22 mouse cellular contexts compared by ENCODE assay signal in genomic region chr5:72879736-72880135, GRCm38 (mm10).
"Had no signal": no experiment of that assay in that cellular context is flagged by ENCODE, and none has a peak within 500 bp of the region (broad histone marks: within the 10 kb centered on the region; RNA-seq: fewer than 3 reads in every experiment).

No protein-coding gene starts in this region.

- H3K9ac ChIP-seq: liver, embryonic 14.5 days; liver, postnatal 0 days; lung, embryonic 14.5 days; midbrain, embryonic 12.5 days; midbrain, embryonic 15.5 days; neural tube, embryonic 12.5 days; neural tube, embryonic 15.5 days had no signal

- ATAC-seq: liver, postnatal 0 days; lung, postnatal 0 days; midbrain, embryonic 15.5 days had no signal

- H3K4me2 ChIP-seq: lung, embryonic 14.5 days; midbrain, embryonic 12.5 days; midbrain, embryonic 15.5 days; neural tube, embryonic 12.5 days; neural tube, embryonic 15.5 days had no signal

- H3K27ac ChIP-seq: kidney, postnatal 0 days; layer of hippocampus, adult 2 months; left cerebral cortex, adult 2 months; liver, embryonic 14.5 days; macrophage; midbrain, embryonic 12.5 days; midbrain, embryonic 15.5 days; neural tube, embryonic 12.5 days; neural tube, embryonic 15.5 days; stomach, postnatal 0 days had no signal

- H3K4me3 ChIP-seq: layer of hippocampus, adult 2 months; left cerebral cortex, adult 2 months; midbrain, embryonic 12.5 days; midbrain, embryonic 15.5 days; neural tube, embryonic 12.5 days; neural tube, embryonic 15.5 days had no signal

- DNase-seq: kidney, adult 2 months; kidney, postnatal 25 days; layer of hippocampus, postnatal 36 days; liver, postnatal 0 days; lung, embryonic 14.5 days; right cerebral cortex, adult 18-20 months; right cerebral cortex, postnatal 14 days; right cerebral cortex, postnatal 4 days; thymus, adult 2 months; thymus, postnatal 14 days; thymus, postnatal 4 days had no signal

- H3K4me1 ChIP-seq: neural tube, embryonic 12.5 days had no signal

- H3K9me3 ChIP-seq: midbrain, embryonic 12.5 days; midbrain, embryonic 15.5 days; neural tube, embryonic 12.5 days; neural tube, embryonic 15.5 days had no signal

- H3K27me3 ChIP-seq: midbrain, embryonic 15.5 days had no signal

- H3K36me3 ChIP-seq: midbrain, embryonic 12.5 days; midbrain, embryonic 15.5 days; neural tube, embryonic 12.5 days; neural tube, embryonic 15.5 days had no signal
